Comparison of ENCODE assay signal across 16 mouse cellular contexts in genomic region chr5:21413322-21413721, GRCm38 (mm10). TPM values are rescaled to one million over a fixed set of nuclear protein-coding genes. Genes with fewer than 3 reads are reported as not detected.
"Had no signal": no experiment of that assay in that cellular context is flagged by ENCODE, and none has a peak within 500 bp of the region (broad histone marks: within the 10 kb centered on the region; RNA-seq: fewer than 3 reads in every experiment).

No protein-coding gene starts in this region.

- H3K9ac ChIP-seq: lung, embryonic 14.5 days; midbrain, embryonic 12.5 days; neural tube, embryonic 12.5 days; stomach, embryonic 15.5 days had no signal

- H3K27ac ChIP-seq: midbrain, embryonic 10.5 days; midbrain, embryonic 12.5 days; neural tube, embryonic 12.5 days; stomach, embryonic 15.5 days; stomach, postnatal 0 days had no signal

- H3K36me3 ChIP-seq: midbrain, embryonic 10.5 days; midbrain, embryonic 12.5 days; neural tube, embryonic 12.5 days; stomach, embryonic 15.5 days had no signal

- H3K4me3 ChIP-seq: midbrain, embryonic 10.5 days; midbrain, embryonic 12.5 days; myocyte; neural tube, embryonic 12.5 days; stomach, embryonic 15.5 days had no signal

- H3K4me1 ChIP-seq: midbrain, embryonic 10.5 days; midbrain, embryonic 12.5 days; neural tube, embryonic 12.5 days; stomach, embryonic 15.5 days had no signal

- DNase-seq: lung, adult 18-20 months; lung, embryonic 14.5 days; lung, postnatal 10 days; lung, postnatal 4 days; midbrain, embryonic 14.5 days; right cerebral cortex, postnatal 14 days; thymus, adult 18-20 months; thymus, postnatal 14 days; thymus, postnatal 36 days had no signal

- H3K27me3 ChIP-seq: midbrain, embryonic 12.5 days; neural tube, embryonic 12.5 days; stomach, embryonic 15.5 days had no signal

- H3K9me3 ChIP-seq: midbrain, embryonic 10.5 days; midbrain, embryonic 12.5 days; neural tube, embryonic 12.5 days; stomach, embryonic 15.5 days had no signal

RNA-seq across cellular contexts. Expression of gene Ccdc146, which starts 11.2 kb away (rescaled TPM):
- total RNA-seq: megakaryocyte-erythroid progenitor cell, adult 5-6 weeks had no signal
- polyA plus RNA-seq: myocyte had no signal
